Mouse (Mus musculus): ENCODE measurements around the gene Ovol2. TPM values are rescaled to one million over a fixed set of nuclear protein-coding genes. Genes with fewer than 3 reads are reported as not detected.

Gene Ovol2
- polyA plus RNA-seq, 1 experiment = 15.0 TPM

GRCm38 (mm10) chr2:144295145-144295735 lies 36.7 kb downstream of the Ovol2 start:
- TF ChIP-seq CTCF (IDR thresholded peaks at IDR 0.05; ENCODE audit: extremely low read depth, insufficient read depth, low read length) (no peak), POLR2A (IDR thresholded peaks at IDR 0.05; ENCODE audit: extremely low read depth, insufficient read depth, low read length) (no peak)
- H3K4me1 ChIP-seq (ENCODE audit: control insufficient read depth, insufficient read depth, low read length) = peaks cover 3% of the 10 kb centered on the region; the same call in 1 of the 2 replicates

GRCm38 (mm10) chr2:144291600-144292305 lies 40.2 kb downstream of the Ovol2 start:
- TF ChIP-seq POLR2A (IDR thresholded peaks at IDR 0.05; ENCODE audit: extremely low read depth, insufficient read depth, low read length) (no peak), CTCF (IDR thresholded peaks at IDR 0.05; ENCODE audit: extremely low read depth, insufficient read depth, low read length) (no peak)
- peaks cover 3% of the 10 kb centered on the region; the same call in 1 of the 2 replicates for H3K4me1 ChIP-seq (ENCODE audit: control insufficient read depth, insufficient read depth, low read length)
- H3K4me3 ChIP-seq (ENCODE audit: insufficient read depth, low read length) = no peak overlapping the region
- H3K27ac ChIP-seq (ENCODE audit: insufficient read depth, low read length) = peak overlapping the region; percentile 57

More at GRCm38 (mm10) chr2:144295145-144295735, 36.7 kb downstream of the Ovol2 start:
- H3K4me3 ChIP-seq (ENCODE audit: insufficient read depth, low read length) = no peak overlapping the region
- no peak overlapping the region for H3K27ac ChIP-seq (ENCODE audit: insufficient read depth, low read length)

- peaks cover 3% of the 10 kb centered on the region; the same call in 1 of the 2 replicates for H3K4me1 ChIP-seq (ENCODE audit: control insufficient read depth, insufficient read depth, low read length)
- H3K4me3 ChIP-seq (ENCODE audit: insufficient read depth, low read length) = no peak overlapping the region
- TF ChIP-seq POLR2A (IDR thresholded peaks at IDR 0.05; ENCODE audit: extremely low read depth, insufficient read depth, low read length) = no peak
- no peak for TF ChIP-seq CTCF (IDR thresholded peaks at IDR 0.05; ENCODE audit: extremely low read depth, insufficient read depth, low read length)
- no peak overlapping the region for H3K27ac ChIP-seq (ENCODE audit: insufficient read depth, low read length)
Measured at GRCm38 (mm10) chr2:144290321-144290720, 41.6 kb downstream of the Ovol2 start.

GRCm38 (mm10) chr2:144281417-144281816 lies 50.5 kb downstream of the Ovol2 start:
- H3K27ac ChIP-seq (ENCODE audit: insufficient read depth, low read length) = no peak overlapping the region
- no peak overlapping the region for H3K4me3 ChIP-seq (ENCODE audit: insufficient read depth, low read length)
- TF ChIP-seq CTCF (IDR thresholded peaks at IDR 0.05; ENCODE audit: extremely low read depth, insufficient read depth, low read length) (no peak), POLR2A (IDR thresholded peaks at IDR 0.05; ENCODE audit: extremely low read depth, insufficient read depth, low read length) (no peak)
- no peaks in the 10 kb centered on the region for H3K4me1 ChIP-seq (ENCODE audit: control insufficient read depth, insufficient read depth, low read length)

GRCm38 (mm10) chr2:144280568-144280967 lies 51.4 kb downstream of the Ovol2 start:
- TF ChIP-seq POLR2A (IDR thresholded peaks at IDR 0.05; ENCODE audit: extremely low read depth, insufficient read depth, low read length) (no peak), CTCF (IDR thresholded peaks at IDR 0.05; ENCODE audit: extremely low read depth, insufficient read depth, low read length) (no peak)
- H3K4me3 ChIP-seq (ENCODE audit: insufficient read depth, low read length) = no peak overlapping the region
- H3K27ac ChIP-seq (ENCODE audit: insufficient read depth, low read length) = no peak overlapping the region
- no peaks in the 10 kb centered on the region for H3K4me1 ChIP-seq (ENCODE audit: control insufficient read depth, insufficient read depth, low read length)

GRCm38 (mm10) chr2:144279742-144280141 lies 52.2 kb downstream of the Ovol2 start:
- no peaks in the 10 kb centered on the region for H3K4me1 ChIP-seq (ENCODE audit: control insufficient read depth, insufficient read depth, low read length)
- H3K27ac ChIP-seq (ENCODE audit: insufficient read depth, low read length) = no peak overlapping the region
- H3K4me3 ChIP-seq (ENCODE audit: insufficient read depth, low read length) = no peak overlapping the region
- TF ChIP-seq CTCF (IDR thresholded peaks at IDR 0.05; ENCODE audit: extremely low read depth, insufficient read depth, low read length) = no peak
- TF ChIP-seq POLR2A (IDR thresholded peaks at IDR 0.05; ENCODE audit: extremely low read depth, insufficient read depth, low read length) = no peak

- TF ChIP-seq CTCF (IDR thresholded peaks at IDR 0.05; ENCODE audit: extremely low read depth, insufficient read depth, low read length) (no peak), POLR2A (IDR thresholded peaks at IDR 0.05; ENCODE audit: extremely low read depth, insufficient read depth, low read length) (no peak)
- Histone ChIP-seq H3K27ac (ENCODE audit: insufficient read depth, low read length) (no peak overlapping the region), H3K4me1 (ENCODE audit: control insufficient read depth, insufficient read depth, low read length) (no peaks in the 10 kb centered on the region), H3K4me3 (ENCODE audit: insufficient read depth, low read length) (no peak overlapping the region)
Measured at GRCm38 (mm10) chr2:144276885-144277284, 55.1 kb downstream of the Ovol2 start.

- TF ChIP-seq POLR2A (IDR thresholded peaks at IDR 0.05; ENCODE audit: extremely low read depth, insufficient read depth, low read length) = no peak
- no peak overlapping the region for H3K27ac ChIP-seq (ENCODE audit: insufficient read depth, low read length)
- no peaks in the 10 kb centered on the region for H3K4me1 ChIP-seq (ENCODE audit: control insufficient read depth, insufficient read depth, low read length)
- no peak overlapping the region for H3K4me3 ChIP-seq (ENCODE audit: insufficient read depth, low read length)
Measured at GRCm38 (mm10) chr2:144274741-144275140, 57.2 kb downstream of the Ovol2 start.

GRCm38 (mm10) chr2:144272088-144272487 lies 59.9 kb downstream of the Ovol2 start:
- no peak overlapping the region for H3K4me3 ChIP-seq (ENCODE audit: insufficient read depth, low read length)
- TF ChIP-seq CTCF (IDR thresholded peaks at IDR 0.05; ENCODE audit: extremely low read depth, insufficient read depth, low read length) = no peak
- no peak for TF ChIP-seq POLR2A (IDR thresholded peaks at IDR 0.05; ENCODE audit: extremely low read depth, insufficient read depth, low read length)

More at GRCm38 (mm10) chr2:144272088-144272487, 59.9 kb downstream of the Ovol2 start:
- Histone ChIP-seq H3K27ac (ENCODE audit: insufficient read depth, low read length) (no peak overlapping the region), H3K4me1 (ENCODE audit: control insufficient read depth, insufficient read depth, low read length) (no peaks in the 10 kb centered on the region)
